Mouse (Mus musculus) forebrain, embryonic 14.5 days (tissue): ENCODE measurements around the gene Efcab5. TPM values are rescaled to one million over a fixed set of nuclear protein-coding genes. Genes with fewer than 3 reads are reported as not detected.
"Not testable (repeated sequence)": the region's sequence is repeated elsewhere in the genome, so short reads cannot be mapped to it uniquely, and the experiment has no call there.

Experiments
- ATAC-seq: fragments of 200-750 bp; cut with Nextera tagmentation; 2 replicates; pipeline ENCODE4 v1.8.0; 2017; ENCODE audit warnings: mild to moderate bottlenecking, moderate library complexity
- DNase-seq: peaks from one replicate; pipeline ENCODE4 v3.0.0-alpha.2; 2015; ENCODE audit warnings: low spot score
- H3K27ac ChIP-seq: fragments of 300-500 bp; sonication (generic); 2 replicates; pipeline ENCODE4 v1.5.1; 2014; ENCODE audit warnings: low read depth, mild to moderate bottlenecking, control low read depth, low read length, moderate library complexity
- H3K27me3 ChIP-seq: fragments of 300-500 bp; sonication (generic); replicated peaks from 2 replicates; pipeline ENCODE4 v1.6.1; 2014; ENCODE audit warnings: low read length, control low read depth, mixed read lengths; ENCODE audit not compliant: control insufficient read depth, insufficient read depth
- H3K36me3 ChIP-seq: fragments of 300-500 bp; sonication (generic); 2 replicates; pipeline ENCODE4 v1.6.1; 2014; ENCODE audit warnings: low read length, control low read depth; ENCODE audit not compliant: control insufficient read depth, insufficient read depth
- H3K4me1 ChIP-seq: fragments of 300-500 bp; sonication (generic); 2 replicates; pipeline ENCODE4 v1.6.1; 2014; ENCODE audit warnings: antibody characterized with exemption, low read length, control low read depth; ENCODE audit not compliant: control insufficient read depth, insufficient read depth
- H3K4me2 ChIP-seq: fragments of 300-500 bp; sonication (generic); 2 replicates; pipeline ENCODE4 v1.6.1; 2014; ENCODE audit warnings: mild to moderate bottlenecking, control low read depth, low read length
- H3K4me3 ChIP-seq: fragments of 300-500 bp; sonication (generic); 2 replicates; pipeline ENCODE4 v1.5.1; 2014; ENCODE audit warnings: low read depth, low read length, control low read depth
- H3K9ac ChIP-seq: fragments of 300-500 bp; sonication (generic); 2 replicates; pipeline ENCODE4 v1.6.1; 2014; ENCODE audit warnings: mild to moderate bottlenecking, low read length, control low read depth, moderate library complexity
- H3K9me3 ChIP-seq: fragments of 300-500 bp; sonication (generic); replicated peaks from 2 replicates; pipeline ENCODE4 v1.6.1; 2016; ENCODE audit warnings: low read length, control low read depth, mixed read lengths; ENCODE audit not compliant: control insufficient read depth
- WGBS: fragments of 180-500 bp; shearing (Covaris S2); extraction: QIAGEN DNeasy Blood & Tissue Kit; methylation state at CpG from one replicate; pipeline ENCODE4 v1.1.7; 2014; 5-methylcytosine and 5-hydroxymethylcytosine counted together
- polyA plus RNA-seq: library from polyadenylated mRNA; unstranded; fragments of >200 nt; fragmentation: Nextera tagmentation; extraction: Ambion mirVana; gene quantifications from 2 replicates; pipeline ENCODE4 v1.2.1, GENCODE M21; 2014

The Efcab5 gene
- polyA plus RNA-seq, 1 experiment from 2014 or later: 0.74 TPM

GRCm38 (mm10) chr11:77077792-77078191 is 111.0 kb downstream of the Efcab5 start:
- Histone ChIP-seq H3K9me3 (no peaks in the 10 kb centered on the region), H3K36me3 (peaks cover 15% of the 10 kb centered on the region), H3K4me3 (peak overlapping the region; percentile 85), H3K4me1 (no peaks in the 10 kb centered on the region), H3K27ac (peak overlapping the region; percentile 93), H3K4me2 (peak overlapping the region; percentile 92), H3K9ac (peak overlapping the region; percentile 85), H3K27me3 (no peaks in the 10 kb centered on the region)
- ATAC-seq (peak; percentile 6; the same call in 1 of the 2 replicates), DNase-seq (peak; percentile 9)
- WGBS: 3% methylated on average over 16 of the region's 16 CpGs

GRCm38 (mm10) chr11:77077331-77077730 is 111.4 kb downstream of the Efcab5 start:
- H3K4me1 ChIP-seq, ATAC-seq, DNase-seq, H3K27ac ChIP-seq, H3K27me3 ChIP-seq, H3K9me3 ChIP-seq: not testable (repeated sequence)
- H3K4me2 ChIP-seq: peak overlapping the region; percentile 92
- H3K4me3 ChIP-seq: peak overlapping the region; percentile 85
- H3K36me3 ChIP-seq: peaks cover 16% of the 10 kb centered on the region
- WGBS: 54% methylated on average over 4 of the region's 4 CpGs
- peak overlapping the region; percentile 85 for H3K9ac ChIP-seq

- 73% methylated on average over 4 of the region's 4 CpGs for WGBS
- Histone ChIP-seq H3K27ac (no peak overlapping the region), H3K9ac (no peak overlapping the region), H3K9me3 (no peaks in the 10 kb centered on the region), H3K4me1 (no peaks in the 10 kb centered on the region), H3K4me3 (no peak overlapping the region), H3K27me3 (no peaks in the 10 kb centered on the region), H3K4me2 (no peak overlapping the region), H3K36me3 (peaks cover 24% of the 10 kb centered on the region)
- ATAC-seq: no peak
- no peak for DNase-seq
Measured at GRCm38 (mm10) chr11:77070721-77071120, 118.0 kb downstream of the Efcab5 start.

GRCm38 (mm10) chr11:77068825-77069224 is 119.9 kb downstream of the Efcab5 start:
- Histone ChIP-seq H3K4me1 (no peaks in the 10 kb centered on the region), H3K9ac (no peak overlapping the region), H3K9me3 (no peaks in the 10 kb centered on the region), H3K27ac (no peak overlapping the region), H3K27me3 (no peaks in the 10 kb centered on the region), H3K36me3 (peaks cover 11% of the 10 kb centered on the region; the same call in 1 of the 2 replicates), H3K4me2 (no peak overlapping the region), H3K4me3 (no peak overlapping the region)
- DNase-seq (no peak), ATAC-seq (no peak)
- WGBS: 95% methylated on average over 4 of the region's 4 CpGs

- no peak overlapping the region for H3K27ac ChIP-seq
- no peaks in the 10 kb centered on the region for H3K27me3 ChIP-seq
- ATAC-seq (no peak), DNase-seq (no peak)
- no peaks in the 10 kb centered on the region for H3K9me3 ChIP-seq
- 94% methylated on average over 2 of the region's 2 CpGs for WGBS
- no peaks in the 10 kb centered on the region for H3K36me3 ChIP-seq
- no peak overlapping the region for H3K4me3 ChIP-seq
- no peak overlapping the region for H3K9ac ChIP-seq
- H3K4me1 ChIP-seq: no peaks in the 10 kb centered on the region
- no peak overlapping the region for H3K4me2 ChIP-seq
Measured at GRCm38 (mm10) chr11:77063406-77063805, 125.4 kb downstream of the Efcab5 start.

- no peaks in the 10 kb centered on the region for H3K4me1 ChIP-seq
- WGBS: 59% methylated on average over 5 of the region's 5 CpGs
- ATAC-seq (no peak), DNase-seq (peak; percentile 7)
- H3K4me2 ChIP-seq: no peak overlapping the region
- no peaks in the 10 kb centered on the region for H3K27me3 ChIP-seq
- no peak overlapping the region for H3K4me3 ChIP-seq
- no peaks in the 10 kb centered on the region for H3K9me3 ChIP-seq
- no peak overlapping the region for H3K27ac ChIP-seq
- no peaks in the 10 kb centered on the region for H3K36me3 ChIP-seq
- H3K9ac ChIP-seq: no peak overlapping the region
Measured at GRCm38 (mm10) chr11:77061951-77062350, 126.8 kb downstream of the Efcab5 start.

GRCm38 (mm10) chr11:77042816-77043215 is 146.0 kb downstream of the Efcab5 start:
- Histone ChIP-seq H3K27me3 (no peaks in the 10 kb centered on the region), H3K36me3 (peaks cover 18% of the 10 kb centered on the region), H3K4me2 (no peak overlapping the region), H3K4me3 (no peak overlapping the region), H3K27ac (no peak overlapping the region), H3K9ac (no peak overlapping the region), H3K4me1 (no peaks in the 10 kb centered on the region), H3K9me3 (no peaks in the 10 kb centered on the region)
- ATAC-seq (no peak), DNase-seq (no peak)
- 68% methylated on average over 2 of the region's 2 CpGs for WGBS

- peaks cover 17% of the 10 kb centered on the region for H3K36me3 ChIP-seq
- H3K4me2 ChIP-seq: no peak overlapping the region
- WGBS: 78% methylated on average over 4 of the region's 4 CpGs
- H3K4me1 ChIP-seq: no peaks in the 10 kb centered on the region
- no peaks in the 10 kb centered on the region for H3K9me3 ChIP-seq
- H3K9ac ChIP-seq: no peak overlapping the region
- DNase-seq: no peak
- no peak overlapping the region for H3K4me3 ChIP-seq
- no peak for ATAC-seq
- H3K27ac ChIP-seq: no peak overlapping the region
- no peaks in the 10 kb centered on the region for H3K27me3 ChIP-seq
Measured at GRCm38 (mm10) chr11:77041891-77042290, 146.9 kb downstream of the Efcab5 start.
